ENCODE assay signal across 7 mouse cellular contexts in the genomic region with DNA sequence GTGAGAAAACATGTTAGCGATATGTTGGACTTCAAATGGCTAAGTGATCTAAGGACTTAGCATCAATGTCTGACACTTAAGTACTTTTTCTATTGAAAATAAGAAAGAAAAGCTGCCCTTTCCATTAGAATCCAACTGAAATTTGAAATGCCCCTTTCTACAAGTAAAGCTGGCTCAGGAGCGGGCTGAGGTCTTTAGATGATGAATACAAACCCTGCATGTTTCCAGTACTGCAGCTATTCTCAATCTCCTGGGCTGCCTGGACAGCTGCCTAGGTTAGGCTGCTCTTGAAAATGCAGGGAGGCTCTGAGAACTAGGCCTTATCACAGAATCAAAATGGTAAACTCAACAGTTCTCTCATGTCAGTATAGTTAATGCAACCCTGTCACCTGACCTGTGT. TPM values are rescaled to one million over a fixed set of nuclear protein-coding genes. Genes with fewer than 3 reads are reported as not detected.
DNase-seq lines count a peak whose midpoint lies in the region; ATAC-seq lines count a peak whose summit lies in the region.

No protein-coding gene starts in this region.

- H3K4me1 ChIP-seq in kidney, embryonic 15.5 days = peaks cover 30% of the 10 kb centered on the region
- peaks cover 17% of the 10 kb centered on the region for H3K4me1 ChIP-seq in embryonic facial prominence, embryonic 13.5 days
- peaks cover 14% of the 10 kb centered on the region for H3K4me1 ChIP-seq in hindbrain, embryonic 16.5 days (ENCODE audit: control insufficient read depth, insufficient read depth, low read depth, low read length)
- peaks cover 35% of the 10 kb centered on the region for H3K4me1 ChIP-seq in midbrain, embryonic 15.5 days

- no peak overlapping the region for H3K27ac ChIP-seq in kidney, embryonic 15.5 days
- no peak overlapping the region for H3K27ac ChIP-seq in embryonic facial prominence, embryonic 13.5 days
- no peak overlapping the region for H3K27ac ChIP-seq in hindbrain, embryonic 16.5 days (ENCODE audit: low read depth, low read length)
- H3K27ac ChIP-seq in midbrain, embryonic 15.5 days = no peak overlapping the region

- peak overlapping the region; percentile 89 for H3K4me2 ChIP-seq in kidney, embryonic 15.5 days
- peak overlapping the region; percentile 90 for H3K4me2 ChIP-seq in embryonic facial prominence, embryonic 13.5 days
- H3K4me2 ChIP-seq in hindbrain, embryonic 16.5 days (ENCODE audit: low read length) = peak overlapping the region; percentile 76
- peak overlapping the region; percentile 96 for H3K4me2 ChIP-seq in midbrain, embryonic 15.5 days

- peak overlapping the region; percentile 74 for H3K4me3 ChIP-seq in kidney, embryonic 15.5 days (replicated peaks)
- peak overlapping the region; percentile 72 for H3K4me3 ChIP-seq in embryonic facial prominence, embryonic 13.5 days
- no peak overlapping the region for H3K4me3 ChIP-seq in hindbrain, embryonic 16.5 days (ENCODE audit: low read length)
- H3K4me3 ChIP-seq in midbrain, embryonic 15.5 days = 0 out of 2 replicates have a peak overlapping the region, but pooled peaks have one; percentile 76

- H3K9me3 ChIP-seq in kidney, embryonic 15.5 days (replicated peaks) = no peaks in the 10 kb centered on the region
- no peaks in the 10 kb centered on the region for H3K9me3 ChIP-seq in embryonic facial prominence, embryonic 13.5 days
- no peaks in the 10 kb centered on the region for H3K9me3 ChIP-seq in hindbrain, embryonic 16.5 days (ENCODE audit: control insufficient read depth, low read length)
- no peaks in the 10 kb centered on the region for H3K9me3 ChIP-seq in midbrain, embryonic 15.5 days

- H3K9ac ChIP-seq in kidney, embryonic 15.5 days = no peak overlapping the region
- H3K9ac ChIP-seq in embryonic facial prominence, embryonic 13.5 days = no peak overlapping the region
- H3K9ac ChIP-seq in hindbrain, embryonic 16.5 days (ENCODE audit: low read depth, low read length) = no peak overlapping the region
- H3K9ac ChIP-seq in midbrain, embryonic 15.5 days = no peak overlapping the region; the same call in 1 of the 2 replicates

- H3K27me3 ChIP-seq in kidney, embryonic 15.5 days = no peaks in the 10 kb centered on the region
- no peaks in the 10 kb centered on the region for H3K27me3 ChIP-seq in embryonic facial prominence, embryonic 13.5 days
- no peaks in the 10 kb centered on the region for H3K27me3 ChIP-seq in hindbrain, embryonic 16.5 days (replicated peaks; ENCODE audit: control insufficient read depth, insufficient read depth, low read length)
- H3K27me3 ChIP-seq in midbrain, embryonic 15.5 days (replicated peaks) = peaks cover 1% of the 10 kb centered on the region; the same call in 1 of the 2 replicates

- no peaks in the 10 kb centered on the region for H3K36me3 ChIP-seq in kidney, embryonic 15.5 days
- H3K36me3 ChIP-seq in embryonic facial prominence, embryonic 13.5 days = no peaks in the 10 kb centered on the region
- H3K36me3 ChIP-seq in hindbrain, embryonic 16.5 days (ENCODE audit: control insufficient read depth, insufficient read depth, low read length) = no peaks in the 10 kb centered on the region
- no peaks in the 10 kb centered on the region for H3K36me3 ChIP-seq in midbrain, embryonic 15.5 days (replicated peaks)

- WGBS in kidney, embryonic 15.5 days = 92% methylated on average over 2 of the region's 2 CpGs
- 82% methylated on average over 2 of the region's 2 CpGs for WGBS in embryonic facial prominence, embryonic 13.5 days
- 81% methylated on average over 2 of the region's 2 CpGs for WGBS in hindbrain, embryonic 16.5 days
- whole genome bisulfite sequencing in midbrain, embryonic 15.5 days = 82% methylated on average over 2 of the region's 2 CpGs

- ATAC-seq in kidney, embryonic 15.5 days (replicated peaks; ENCODE audit: low FRiP score) = no peak
- ATAC-seq in embryonic facial prominence, embryonic 13.5 days (ENCODE audit: insufficient number of reproducible peaks, insufficient read depth, low FRiP score, low TSS enrichment, low read depth) = no peak
- no peak for ATAC-seq in hindbrain, embryonic 16.5 days
- ATAC-seq in midbrain, embryonic 15.5 days (replicated peaks) = no peak

- no peak for DNase-seq in kidney, postnatal 10 days
- no peak for DNase-seq in frontal cortex, postnatal 25 days (ENCODE audit: low spot score in 2 of 2)
- DNase-seq in T-cell, adult 2 months (ENCODE audit: low spot score) = no peak

RNA-seq across cellular contexts. Expression of a gene that starts 2.8 kb away (rescaled TPM):
- 5.0 and 5.5 TPM in 2 replicates for polyA plus RNA-seq in kidney, embryonic 15.5 days (2015; fragmentation: Nextera tagmentation; extraction: Ambion mirVana)
- 5.2 and 6.9 TPM in 2 replicates for polyA plus RNA-seq in embryonic facial prominence, embryonic 13.5 days (2015; fragmentation: Nextera tagmentation; extraction: Ambion mirVana)
- polyA plus RNA-seq in hindbrain, embryonic 16.5 days (2015; fragmentation: Nextera tagmentation; extraction: Ambion mirVana) = 4.1 and 4.7 TPM in 2 replicates
- 3.1 and 3.7 TPM in 2 replicates for polyA plus RNA-seq in midbrain, embryonic 15.5 days (2015; fragmentation: Nextera tagmentation; extraction: Ambion mirVana)

RNA-seq across cellular contexts. Expression of a gene that starts 13.4 kb away (rescaled TPM):
- 9.2 and 10.7 TPM in 2 replicates for polyA plus RNA-seq in kidney, embryonic 15.5 days (2015; fragmentation: Nextera tagmentation; extraction: Ambion mirVana)
- polyA plus RNA-seq in embryonic facial prominence, embryonic 13.5 days (2015; fragmentation: Nextera tagmentation; extraction: Ambion mirVana) = 15.0 and 16.2 TPM in 2 replicates
- 27.7 and 30.2 TPM in 2 replicates for polyA plus RNA-seq in hindbrain, embryonic 16.5 days (2015; fragmentation: Nextera tagmentation; extraction: Ambion mirVana)
- 27.2 and 33.4 TPM in 2 replicates for polyA plus RNA-seq in midbrain, embryonic 15.5 days (2015; fragmentation: Nextera tagmentation; extraction: Ambion mirVana)

RNA-seq across cellular contexts. Expression of a gene that starts 17.4 kb away (rescaled TPM):
- 19.4 and 25.3 TPM in 2 replicates for polyA plus RNA-seq in kidney, embryonic 15.5 days (2015; fragmentation: Nextera tagmentation; extraction: Ambion mirVana)
- 16.6 and 17.4 TPM in 2 replicates for polyA plus RNA-seq in embryonic facial prominence, embryonic 13.5 days (2015; fragmentation: Nextera tagmentation; extraction: Ambion mirVana)
- 14.2 and 16.4 TPM in 2 replicates for polyA plus RNA-seq in hindbrain, embryonic 16.5 days (2015; fragmentation: Nextera tagmentation; extraction: Ambion mirVana)
- polyA plus RNA-seq in midbrain, embryonic 15.5 days (2015; fragmentation: Nextera tagmentation; extraction: Ambion mirVana) = 9.7 and 11.1 TPM in 2 replicates

RNA-seq across cellular contexts. Expression of a gene that starts 17.4 kb away (rescaled TPM):
- 6.2 and 6.4 TPM in 2 replicates for polyA plus RNA-seq in kidney, embryonic 15.5 days (2015; fragmentation: Nextera tagmentation; extraction: Ambion mirVana)
- polyA plus RNA-seq in embryonic facial prominence, embryonic 13.5 days (2015; fragmentation: Nextera tagmentation; extraction: Ambion mirVana) = 5.3 and 7.2 TPM in 2 replicates
- polyA plus RNA-seq in hindbrain, embryonic 16.5 days (2015; fragmentation: Nextera tagmentation; extraction: Ambion mirVana) = 4.7 and 4.9 TPM in 2 replicates
- polyA plus RNA-seq in midbrain, embryonic 15.5 days (2015; fragmentation: Nextera tagmentation; extraction: Ambion mirVana) = 3.0 and 3.8 TPM in 2 replicates

RNA-seq across cellular contexts. Expression of a gene that starts 52.0 kb away (rescaled TPM):
- 2.2 and 3.8 TPM in 2 replicates for polyA plus RNA-seq in kidney, embryonic 15.5 days (2015; fragmentation: Nextera tagmentation; extraction: Ambion mirVana)
- 1.7 and 2.4 TPM in 2 replicates for polyA plus RNA-seq in embryonic facial prominence, embryonic 13.5 days (2015; fragmentation: Nextera tagmentation; extraction: Ambion mirVana)
- polyA plus RNA-seq in hindbrain, embryonic 16.5 days (2015; fragmentation: Nextera tagmentation; extraction: Ambion mirVana) = 7.6 and 8.6 TPM in 2 replicates
- 7.0 and 7.5 TPM in 2 replicates for polyA plus RNA-seq in midbrain, embryonic 15.5 days (2015; fragmentation: Nextera tagmentation; extraction: Ambion mirVana)
